Mouse (Mus musculus): ENCODE measurements at regions not wholly inside any gene's neighbourhood (a gene's known extent, or its start where the extent isn't known, plus 50 kb on each side); places are given as distances from the start of the nearest gene placed in this dataset.

DNA sequence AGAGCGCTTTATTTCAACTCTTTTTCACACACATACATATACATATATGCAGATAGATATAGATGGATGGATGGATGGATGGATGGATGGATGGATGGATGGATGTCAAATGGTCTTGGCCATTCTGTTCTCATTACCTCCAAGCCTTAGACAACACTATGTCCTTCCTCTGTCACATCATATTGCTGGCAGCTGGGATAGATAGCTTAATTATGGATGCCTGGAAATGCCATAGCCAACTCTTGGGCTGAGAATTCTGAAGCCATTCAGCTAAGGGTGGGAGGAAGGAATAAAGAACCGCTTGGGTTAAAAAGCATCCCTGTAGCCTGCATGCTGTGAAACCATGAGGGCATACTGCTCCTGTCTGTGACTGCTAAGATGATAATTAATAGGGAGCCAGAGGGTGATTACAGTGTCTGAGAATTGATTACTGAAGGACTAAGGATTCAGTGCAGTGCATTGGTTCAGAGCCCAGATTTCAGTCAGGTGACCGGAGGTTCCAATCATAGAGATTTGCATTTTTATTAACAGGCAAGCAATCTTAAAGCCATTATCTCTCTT lies 290.5 kb upstream of the Sema6d start:
- no peak for TF ChIP-seq CTCF (IDR thresholded peaks at IDR 0.05; ENCODE audit: borderline replicate concordance, extremely low read depth, insufficient read depth, insufficient read length)
- no peak for TF ChIP-seq POLR2A (IDR thresholded peaks at IDR 0.05; ENCODE audit: borderline replicate concordance, extremely low read depth, insufficient read depth, insufficient read length, poor library complexity, severe bottlenecking)
